ENCODE assay signal across 20 mouse cellular contexts in genomic region chr17:50460301-50460700, GRCm38 (mm10).
"Had no signal": no experiment of that assay in that cellular context is flagged by ENCODE, and none has a peak within 500 bp of the region (broad histone marks: within the 10 kb centered on the region; RNA-seq: fewer than 3 reads in every experiment).

No protein-coding gene starts in this region.

- H3K4me3 ChIP-seq: kidney, embryonic 15.5 days; limb, embryonic 12.5 days; limb, embryonic 15.5 days; midbrain, embryonic 12.5 days; stomach, embryonic 15.5 days had no signal

- H3K4me1 ChIP-seq: kidney, embryonic 15.5 days; limb, embryonic 12.5 days; limb, embryonic 15.5 days; midbrain, embryonic 12.5 days; stomach, embryonic 15.5 days had no signal

- H3K4me2 ChIP-seq: kidney, embryonic 15.5 days; limb, embryonic 12.5 days; limb, embryonic 15.5 days; liver, embryonic 11.5 days; lung, embryonic 14.5 days; midbrain, embryonic 12.5 days; stomach, embryonic 15.5 days had no signal

- H3K36me3 ChIP-seq: kidney, embryonic 15.5 days; limb, embryonic 12.5 days; limb, embryonic 15.5 days; midbrain, embryonic 12.5 days; stomach, embryonic 15.5 days had no signal

- H3K27ac ChIP-seq: kidney, embryonic 15.5 days; limb, embryonic 12.5 days; limb, embryonic 15.5 days; liver, embryonic 14.5 days; macrophage; midbrain, embryonic 12.5 days; stomach, embryonic 15.5 days had no signal

- H3K9me3 ChIP-seq: kidney, embryonic 15.5 days; limb, embryonic 12.5 days; limb, embryonic 15.5 days; midbrain, embryonic 12.5 days; stomach, embryonic 15.5 days had no signal

- H3K27me3 ChIP-seq: kidney, embryonic 15.5 days; limb, embryonic 12.5 days; limb, embryonic 15.5 days; midbrain, embryonic 12.5 days; stomach, embryonic 15.5 days had no signal

- DNase-seq: kidney, adult 8-10 months; kidney, postnatal 10 days; kidney, postnatal 36 days; left cerebral cortex, postnatal 4 days; liver, postnatal 0 days; lung, embryonic 14.5 days; right cerebral cortex, postnatal 14 days; spleen, adult 18-20 months; thymus, adult 18-20 months; thymus, postnatal 36 days had no signal

- ATAC-seq: liver, postnatal 0 days; lung, postnatal 0 days; midbrain, embryonic 16.5 days had no signal

- H3K9ac ChIP-seq: kidney, embryonic 15.5 days; limb, embryonic 12.5 days; limb, embryonic 15.5 days; liver, embryonic 14.5 days; liver, postnatal 0 days; lung, embryonic 14.5 days; midbrain, embryonic 12.5 days; stomach, embryonic 15.5 days had no signal
